Mouse (Mus musculus) megakaryocyte-erythroid progenitor cell, adult 5-6 weeks (primary cell): ENCODE measurements at regions not wholly inside any gene's neighbourhood (a gene's known extent, or its start where the extent isn't known, plus 50 kb on each side); places are given as distances from the start of the nearest gene placed in this dataset.

Experiments
- ATAC-seq: replicated peaks from 2 replicates; pipeline ENCODE4 v1.8.0; 2016; ENCODE audit warnings: mild to moderate bottlenecking, inconsistent platforms; ENCODE audit not compliant: severe bottlenecking, poor library complexity, low FRiP score, low TSS enrichment

DNA sequence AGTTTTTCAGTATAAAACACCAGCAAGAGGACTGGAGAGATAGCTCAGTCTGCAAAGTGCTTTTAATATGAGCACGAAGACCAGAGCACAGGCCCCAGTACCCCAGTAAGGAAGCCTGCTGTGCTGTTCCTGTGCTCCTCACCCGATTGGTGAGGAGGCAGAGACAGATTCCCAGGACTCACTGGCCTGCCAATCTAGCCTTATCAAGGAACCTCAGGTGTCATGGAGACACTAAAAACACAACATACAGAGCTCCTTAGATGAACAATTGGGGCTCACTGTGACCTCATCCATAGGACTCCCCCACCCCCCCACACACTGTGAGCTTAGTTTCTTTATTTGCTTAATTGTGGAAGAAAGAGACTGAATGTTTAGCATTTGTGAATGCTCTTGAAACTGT, 355.4 kb upstream of the Marcks start:
- ATAC-seq, result no peak

- ATAC-seq, result no peak
These were observed 345.7 kb upstream of the Marcks start for GRCm38 (mm10) chr10:37484311-37485023.

GRCm38 (mm10) chr10:37483521-37483920, 344.8 kb upstream of the Marcks start:
- no peak for ATAC-seq

DNA sequence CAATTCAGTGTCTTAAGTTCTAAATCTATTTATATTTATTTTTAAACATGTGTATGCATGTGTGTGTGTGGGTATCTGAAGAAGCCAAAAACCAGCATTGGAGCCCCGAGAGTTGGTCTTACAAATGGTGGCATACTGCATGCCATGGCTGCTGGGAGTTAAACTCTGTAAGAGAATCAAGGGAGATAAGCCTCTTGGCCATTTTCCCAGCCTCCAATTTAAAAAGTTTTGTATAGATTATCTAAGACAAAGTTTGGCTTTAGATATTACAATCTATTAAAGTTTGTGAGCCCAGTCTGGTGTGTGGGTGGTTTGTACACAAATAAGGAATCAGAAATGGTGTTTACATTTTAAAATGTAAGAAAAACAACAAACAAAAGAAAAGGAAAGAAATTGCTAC, 343.2 kb upstream of the Marcks start:
- no peak for ATAC-seq

- no peak for ATAC-seq
These were observed 341.6 kb upstream of the Marcks start for GRCm38 (mm10) chr10:37480331-37480730.

- ATAC-seq, result no peak
These were observed 339.4 kb upstream of the Marcks start for GRCm38 (mm10) chr10:37478108-37478507.

DNA sequence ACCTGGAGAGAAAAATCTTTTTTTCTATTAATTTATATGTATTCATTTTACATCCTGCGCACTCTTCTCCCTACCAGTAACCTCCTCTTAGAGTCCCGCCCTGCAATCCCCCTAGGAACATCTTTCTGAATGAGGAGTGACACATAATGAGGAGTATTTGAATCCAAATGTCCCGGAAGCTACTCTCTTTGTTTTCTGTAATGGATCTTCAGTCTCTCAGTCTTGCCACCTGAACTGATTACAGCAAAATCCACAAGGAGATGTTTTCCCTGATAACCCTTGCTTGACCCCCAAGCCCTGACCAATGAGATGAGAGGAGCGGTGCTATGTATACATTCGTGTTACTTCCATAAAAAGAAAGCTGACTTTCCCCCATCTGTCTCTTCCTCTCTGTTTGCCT, 334.4 kb upstream of the Marcks start:
- ATAC-seq, result no peak

GRCm38 (mm10) chr10:37457384-37457783, 318.7 kb upstream of the Marcks start:
- no peak for ATAC-seq

- ATAC-seq, result no peak
These were observed 311.2 kb upstream of the Marcks start for GRCm38 (mm10) chr10:37449894-37450293.

- ATAC-seq, result no peak
These were observed 308.8 kb upstream of the Marcks start for GRCm38 (mm10) chr10:37447333-37448204.

- ATAC-seq, result no peak
These were observed 301.3 kb upstream of the Marcks start for GRCm38 (mm10) chr10:37439863-37440613.

- ATAC-seq, result no peak
These were observed 299.6 kb upstream of the Marcks start for GRCm38 (mm10) chr10:37438312-37438711.

DNA sequence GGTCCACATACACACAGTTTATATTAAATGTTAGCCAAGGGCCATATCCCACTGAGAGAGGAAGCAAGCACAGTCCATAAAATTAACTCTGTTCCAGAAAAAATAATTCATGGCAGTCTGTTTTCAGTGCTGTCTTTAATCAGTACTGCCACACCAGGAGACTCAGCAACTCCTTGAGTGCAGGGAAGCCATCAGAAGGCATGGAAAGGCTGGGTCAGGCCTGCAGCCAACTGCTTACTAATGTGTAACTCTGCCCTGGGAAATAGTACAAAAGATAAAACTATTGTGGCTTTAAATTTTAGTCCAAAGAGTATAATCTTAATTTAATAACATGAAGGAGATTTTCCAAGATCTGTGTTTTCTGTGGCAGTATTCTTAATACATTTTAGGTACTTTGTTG, 298.1 kb upstream of the Marcks start:
- ATAC-seq, result no peak

GRCm38 (mm10) chr10:37434229-37434628, 295.5 kb upstream of the Marcks start:
- ATAC-seq, result no peak

- ATAC-seq, result no peak
These were observed 284.3 kb upstream of the Marcks start for GRCm38 (mm10) chr10:37423047-37423446.

DNA sequence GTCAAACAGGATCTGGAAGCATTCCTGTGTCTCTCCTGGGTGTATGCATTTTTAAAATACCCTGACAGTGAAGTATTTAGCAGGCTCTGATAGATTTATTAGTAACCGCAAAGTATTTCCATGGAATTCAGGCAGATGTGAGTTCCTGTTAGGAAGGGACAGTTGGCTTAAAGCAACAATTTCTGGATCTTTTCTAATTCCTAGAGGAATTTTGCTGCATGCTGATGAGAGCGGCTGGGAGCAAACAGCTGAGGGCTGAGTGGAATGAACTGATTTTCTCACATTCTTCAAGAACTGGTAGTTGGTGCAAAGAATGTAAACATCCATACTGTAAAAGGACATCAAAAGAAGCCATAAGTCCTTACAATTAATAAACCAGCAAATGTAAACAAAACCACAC, 283.9 kb upstream of the Marcks start:
- ATAC-seq, result no peak

- ATAC-seq, result no peak
These were observed 277.6 kb upstream of the Marcks start for GRCm38 (mm10) chr10:37416321-37416720.

GRCm38 (mm10) chr10:37412401-37412800, 273.7 kb upstream of the Marcks start:
- no peak for ATAC-seq

DNA sequence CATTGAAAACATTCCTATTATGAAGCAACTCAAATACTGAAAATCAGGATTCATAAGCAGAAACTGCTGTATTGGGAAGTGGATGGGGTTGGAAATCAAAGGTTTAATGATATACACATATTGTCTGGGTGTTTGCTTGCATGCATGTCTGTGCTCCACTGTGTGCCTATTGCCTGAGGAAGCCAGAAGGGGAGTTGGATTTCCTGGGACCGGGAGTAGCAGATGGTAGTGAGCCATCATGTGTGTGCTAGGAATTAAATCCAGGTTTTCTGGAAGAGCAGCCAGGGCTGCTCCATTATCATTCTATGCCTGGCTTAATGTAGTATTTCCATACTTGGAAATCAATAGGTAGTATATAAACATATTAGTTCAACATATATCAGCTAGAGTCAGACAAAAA, 271.0 kb upstream of the Marcks start:
- ATAC-seq, result no peak

DNA sequence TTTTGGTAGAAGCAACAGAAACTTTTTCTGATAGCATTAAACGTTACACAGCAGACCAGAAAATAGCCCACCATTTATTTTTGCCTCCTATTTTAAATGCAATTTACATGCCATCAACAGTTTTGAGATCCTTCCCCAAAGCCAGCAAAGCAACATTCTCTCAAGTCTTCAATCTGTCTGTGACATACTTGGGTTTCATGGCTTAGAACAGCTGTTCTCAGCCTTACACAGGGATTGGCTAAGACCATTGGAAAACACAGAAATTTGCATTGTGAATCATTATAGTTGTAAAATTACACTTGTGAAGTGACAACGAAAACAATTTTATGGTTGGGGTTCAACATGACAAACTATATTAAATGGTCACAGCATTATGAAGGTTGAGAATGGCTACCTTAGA, 268.8 kb upstream of the Marcks start:
- ATAC-seq, result no peak
